Mouse (Mus musculus): ENCODE data around the gene Fmnl2.

- TF ChIP-seq CTCF (conservative IDR thresholded peaks at IDR 0.05; ENCODE audit: insufficient read depth, insufficient read length, low read depth, low read length): no peak
- TF ChIP-seq POLR2A (IDR thresholded peaks at IDR 0.05; ENCODE audit: low read depth, low read length): no peak
Measured at GRCm38 (mm10) chr2:53088744-53089143, 231.1 kb downstream of the Fmnl2 start.

Measured in kidney, adult 2 months (tissue).